Mouse (Mus musculus) fat pad, adult 2 months (tissue): ENCODE measurements around the gene P2rx3.

Source experiments
- DNase-seq: peaks from one replicate; pipeline ENCODE4 v3.0.0-alpha.2; 2011; ENCODE audit warnings: low read depth, low spot score; ENCODE audit errors: extremely low read depth

P2rx3 gene

DNA sequence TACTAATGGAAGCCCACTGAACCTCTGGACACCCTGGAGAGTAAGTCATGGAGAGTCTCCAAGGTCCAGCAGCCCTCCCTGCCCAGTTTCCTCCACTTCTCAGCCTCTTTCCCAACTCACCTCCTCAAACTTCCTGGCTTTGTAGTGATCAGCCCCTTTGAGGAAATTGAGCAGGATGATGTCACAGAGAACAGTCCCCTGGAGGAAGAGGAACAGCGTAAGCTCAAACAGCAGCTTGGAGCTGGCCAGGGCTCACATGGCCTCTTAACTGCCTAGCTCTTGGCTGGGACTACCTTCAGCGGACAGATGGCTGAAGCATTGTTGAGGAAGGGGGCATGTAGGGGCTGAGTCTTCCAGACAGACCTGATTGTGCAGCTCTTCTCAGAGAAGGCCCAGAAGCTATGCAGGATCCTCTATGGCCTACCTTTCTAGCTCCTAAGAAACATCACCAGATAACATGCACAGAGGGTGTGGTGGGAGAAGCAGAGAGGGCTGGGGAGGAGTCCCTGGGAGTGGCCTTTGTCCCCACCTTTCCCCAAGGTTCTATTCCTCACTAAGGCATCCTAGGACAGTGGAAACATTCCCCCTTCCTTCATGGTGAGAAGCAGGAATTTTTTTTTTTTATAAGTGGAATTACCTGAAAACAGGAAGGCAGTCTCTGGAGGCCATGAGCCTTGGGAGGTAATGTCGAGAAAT is 37.6 kb downstream of the P2rx3 start:
- no peak for DNase-seq

- DNase-seq, result no peak
Measured at GRCm38 (mm10) chr2:84996376-84996775, 40.9 kb downstream of the P2rx3 start.

DNA sequence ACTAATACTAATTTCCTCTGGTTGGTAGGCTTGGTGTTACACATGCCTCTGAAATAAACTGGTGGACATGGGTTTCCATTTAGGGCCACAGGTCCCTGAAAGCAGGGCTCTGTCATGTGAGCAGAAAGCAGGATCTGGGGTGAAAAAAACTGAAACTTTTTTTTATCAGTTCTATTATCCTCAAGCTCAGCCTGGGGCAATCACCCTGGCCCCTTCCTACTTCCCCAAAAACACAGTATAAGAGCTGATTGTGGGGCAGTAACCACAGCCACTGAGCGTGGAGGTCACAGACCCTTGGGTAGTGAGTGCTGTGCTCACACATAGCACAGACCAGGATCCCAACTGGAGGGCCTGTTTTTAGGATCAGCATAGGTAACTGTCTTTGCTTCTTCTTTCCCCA is 49.3 kb downstream of the P2rx3 start, which contains the start of gene Prg3:
TSS of gene Prg3 (plus strand) at position 286 of the 400 bp plus-strand sequence.
- no peak for DNase-seq

- no peak for DNase-seq
Measured at GRCm38 (mm10) chr2:84980188-84980587, 57.1 kb downstream of the P2rx3 start, which contains the start of gene Prg2. Gene Prg2, plus strand, starts transcription at chr2:84980461.

- no peak for DNase-seq
Measured at GRCm38 (mm10) chr2:84975580-84975979, 61.7 kb downstream of the P2rx3 start.

- DNase-seq, result no peak
Measured at GRCm38 (mm10) chr2:84967318-84967991, 69.8 kb downstream of the P2rx3 start.

- no peak for DNase-seq
Measured at GRCm38 (mm10) chr2:84964111-84964801, 73.0 kb downstream of the P2rx3 start.

DNA sequence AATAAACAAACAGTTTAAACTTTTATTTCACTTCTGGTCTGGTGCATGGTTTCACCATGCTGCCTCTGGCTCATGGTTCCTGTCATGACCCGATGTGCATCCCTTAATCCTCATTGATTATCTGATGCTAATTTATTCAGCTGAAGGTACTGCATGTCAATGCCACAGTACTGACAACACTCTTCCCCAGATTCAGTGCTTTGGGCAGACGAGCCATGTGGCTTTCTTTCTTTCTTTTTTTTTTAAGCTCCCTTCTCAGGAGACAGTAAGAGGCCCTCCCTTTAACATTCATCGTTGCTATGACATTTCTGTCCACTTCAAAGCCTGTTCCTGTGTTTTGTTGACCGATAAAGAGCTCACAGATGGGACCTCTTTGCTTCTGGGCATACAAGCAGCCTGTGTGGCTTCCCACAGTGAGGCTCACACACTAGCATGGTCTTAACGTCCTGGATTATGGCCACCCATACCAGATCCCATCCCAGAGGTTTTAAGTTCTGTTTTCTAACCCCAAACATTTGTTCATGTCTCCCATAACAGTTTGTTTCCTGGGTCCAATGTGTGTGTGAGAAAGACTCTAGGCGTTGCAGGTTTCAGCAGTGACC is 74.3 kb downstream of the P2rx3 start:
- no peak for DNase-seq

DNA sequence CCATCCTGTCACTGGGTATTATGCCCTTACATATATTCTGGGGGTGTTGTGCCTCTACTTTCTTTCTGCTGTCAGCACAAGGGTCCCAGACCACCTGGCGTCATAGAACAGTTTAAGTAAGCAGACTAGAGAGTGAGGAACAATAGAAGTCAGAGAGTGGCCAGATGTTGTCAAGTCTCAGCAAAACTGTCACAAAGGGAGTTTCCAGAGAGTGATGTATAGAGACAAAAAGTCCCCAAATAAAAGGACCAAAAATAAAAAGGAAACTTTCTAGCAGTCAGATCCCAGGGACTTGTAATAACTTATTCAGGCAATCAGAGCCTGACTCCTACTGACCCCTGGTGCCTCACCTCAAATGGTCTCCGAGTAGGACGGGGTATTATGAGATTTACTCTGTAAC is 75.4 kb downstream of the P2rx3 start:
- DNase-seq, result no peak

DNA sequence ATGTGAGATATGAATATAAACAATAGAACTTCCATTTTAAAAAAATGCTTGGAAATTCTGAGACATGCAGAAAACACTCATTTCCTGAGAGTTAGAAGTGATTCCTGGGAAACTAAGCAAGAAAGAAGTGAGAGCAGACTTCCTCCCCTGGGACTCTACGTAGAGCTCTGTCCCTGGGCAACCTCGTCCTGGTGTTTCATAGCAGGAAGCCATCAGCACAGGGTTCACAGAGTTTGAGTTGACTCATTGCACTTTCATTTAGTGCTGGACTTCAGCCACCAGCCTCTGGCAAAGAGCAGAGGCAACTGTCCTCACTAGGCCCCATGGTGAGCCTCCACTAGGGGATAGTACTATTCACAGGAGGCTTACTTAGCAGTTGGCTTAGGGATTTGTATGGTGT is 76.0 kb downstream of the P2rx3 start:
- no peak for DNase-seq

- DNase-seq, result no peak
Measured at GRCm38 (mm10) chr2:84958588-84959264, 78.5 kb downstream of the P2rx3 start.

DNA sequence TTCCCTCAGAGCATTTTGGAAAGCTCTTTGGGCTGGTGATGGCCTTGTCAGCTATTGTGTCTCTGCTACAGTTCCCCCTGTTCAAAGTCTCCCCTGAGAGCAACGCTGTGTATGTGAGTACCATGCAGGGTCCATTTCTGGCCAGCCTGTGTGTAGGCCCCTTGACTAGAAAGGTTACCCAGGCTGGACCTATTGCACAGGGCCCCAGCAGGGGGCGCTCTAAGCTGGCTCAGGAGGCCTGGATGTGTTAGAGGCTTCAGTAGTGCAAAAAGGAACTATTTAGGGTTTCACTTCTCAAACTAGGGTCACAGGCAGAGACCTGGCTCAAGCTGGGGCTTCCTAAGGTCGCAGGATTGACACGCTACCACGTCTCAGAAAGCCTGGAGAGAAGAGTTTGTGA is 81.0 kb downstream of the P2rx3 start:
- DNase-seq, result no peak

DNA sequence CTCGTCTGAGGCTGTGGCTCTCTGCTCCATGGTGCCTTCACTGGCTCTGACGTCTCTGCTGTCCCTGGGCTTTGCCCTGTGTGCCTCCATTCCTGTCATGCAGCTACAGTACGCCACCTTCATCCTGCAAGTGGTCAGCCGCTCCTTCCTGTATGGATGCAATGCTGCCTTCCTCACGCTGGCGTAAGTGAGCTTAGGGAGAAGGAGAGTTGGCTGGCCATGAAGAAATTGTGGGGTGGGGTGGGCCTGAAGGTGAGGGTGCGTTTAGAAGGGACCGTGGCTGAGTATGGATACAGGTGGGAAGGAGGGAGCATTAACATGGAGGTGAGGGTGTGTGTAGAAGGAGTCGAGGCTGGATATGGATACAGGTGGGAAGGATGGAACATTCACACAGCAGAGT is 81.8 kb downstream of the P2rx3 start:
- no peak for DNase-seq

DNA sequence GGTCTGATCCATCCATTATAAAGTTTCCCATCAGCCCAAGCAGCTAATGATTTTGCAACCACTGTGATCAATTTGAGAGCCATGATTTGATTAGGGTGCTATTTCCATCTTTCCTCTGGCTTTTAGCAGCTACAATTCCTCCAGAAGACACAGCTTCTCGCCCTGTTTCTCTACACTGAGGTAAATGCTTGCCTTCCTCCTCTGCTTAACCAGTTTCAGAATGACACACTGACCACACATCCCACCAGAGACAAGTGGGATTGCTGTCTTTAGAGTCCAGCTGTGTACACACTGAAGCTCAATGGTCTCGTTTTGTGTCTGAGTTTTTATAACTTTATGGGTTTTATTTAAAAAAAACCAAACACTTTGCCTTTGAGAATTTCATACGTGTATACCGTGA is 84.6 kb downstream of the P2rx3 start:
- DNase-seq, result no peak

DNA sequence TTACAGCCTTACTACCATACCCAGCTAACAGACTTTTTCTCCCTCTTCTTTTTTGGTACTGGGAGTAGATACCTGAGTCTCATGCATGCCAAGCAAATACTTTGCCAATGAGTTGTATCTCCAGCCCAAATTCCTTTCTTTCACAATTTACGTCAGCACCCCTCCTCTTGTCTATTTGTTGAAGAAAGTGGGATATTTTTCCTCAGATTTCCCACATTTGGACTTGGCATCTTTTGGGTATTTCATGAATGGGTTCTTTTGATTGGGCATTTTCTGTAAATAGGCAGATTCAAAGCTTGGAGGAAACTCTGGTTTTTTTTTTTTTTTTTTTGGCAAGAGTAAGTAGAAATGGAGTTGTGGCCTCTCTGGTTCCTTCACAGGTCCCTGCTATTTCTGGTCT is 85.0 kb downstream of the P2rx3 start:
- no peak for DNase-seq

GRCm38 (mm10) chr2:84951027-84951426 is 86.2 kb downstream of the P2rx3 start:
- DNase-seq, result no peak

GRCm38 (mm10) chr2:84948721-84949120 is 88.5 kb downstream of the P2rx3 start:
- no peak for DNase-seq
